Mouse (Mus musculus) ES-E14 (cell line): ENCODE data around the gene Klhl28.

Source experiments
- CHD2 ChIP-seq: IDR thresholded peaks from 2 replicates; pipeline ENCODE4 v1.6.1; 2014; ENCODE audit warnings: mild to moderate bottlenecking, low read depth, low read length, inconsistent platforms
- MAFK ChIP-seq: IDR thresholded peaks from 2 replicates; pipeline ENCODE4 v1.6.1; 2014; ENCODE audit warnings: mild to moderate bottlenecking, low read depth, low read length, inconsistent platforms; ENCODE audit not compliant: insufficient read depth
- ZNF384 ChIP-seq: IDR thresholded peaks from 2 replicates; pipeline ENCODE4 v1.6.1; 2012; ENCODE audit warnings: low read depth, low read length, inconsistent platforms

DNA sequence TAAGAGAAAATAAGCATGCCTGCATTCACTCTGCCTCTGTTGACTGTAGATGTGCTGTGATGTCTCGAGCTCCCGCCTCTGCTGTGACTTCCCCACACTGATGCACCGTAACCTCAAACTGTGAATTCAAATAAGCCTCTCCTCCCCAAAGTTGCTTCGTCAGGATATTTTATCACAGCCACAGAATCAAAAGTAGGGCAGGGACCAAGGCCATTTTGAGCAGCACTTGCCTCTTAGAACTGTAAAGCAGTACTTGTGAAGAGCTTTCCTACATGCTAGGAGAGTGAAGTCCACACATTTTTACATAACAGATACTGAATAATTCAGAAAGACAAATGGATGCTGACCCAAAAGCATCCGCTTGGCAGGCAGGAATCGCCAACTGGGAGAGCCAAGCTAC, 52.3 kb downstream of the Klhl28 start:
- no peak for TF ChIP-seq CHD2
- TF ChIP-seq MAFK = no peak
- TF ChIP-seq ZNF384 = no peak
